Mouse (Mus musculus) embryo, embryonic 9.5 days (tissue): ENCODE data around the gene Plk5.

ENCODE experiments used
- DNase-seq: peaks from one replicate; pipeline ENCODE4 v3.0.0-alpha.2; 2017; ENCODE audit errors: extremely low spot score

Plk5 gene

GRCm38 (mm10) chr10:80357336-80357735 lies 1.1 kb downstream of the Plk5 start:
- no peak for DNase-seq

- DNase-seq = no peak
Observed at GRCm38 (mm10) chr10:80357994-80358639, 1.9 kb downstream of the Plk5 start.

- no peak for DNase-seq
Observed at GRCm38 (mm10) chr10:80363734-80364133, 7.5 kb downstream of the Plk5 start.

GRCm38 (mm10) chr10:80365736-80366135 lies 9.5 kb downstream of the Plk5 start:
- DNase-seq = no peak

GRCm38 (mm10) chr10:80367954-80368353 lies 11.7 kb downstream of the Plk5 start:
- DNase-seq = no peak

GRCm38 (mm10) chr10:80368392-80368791 lies 12.1 kb downstream of the Plk5 start:
- no peak for DNase-seq

- DNase-seq = no peak
Observed at GRCm38 (mm10) chr10:80369995-80370747, 13.9 kb downstream of the Plk5 start.

- peak; percentile 64 for DNase-seq
Observed at GRCm38 (mm10) chr10:80371411-80371966, 15.2 kb downstream of the Plk5 start.

GRCm38 (mm10) chr10:80371983-80372382 lies 15.7 kb downstream of the Plk5 start:
- DNase-seq = no peak

GRCm38 (mm10) chr10:80372706-80373105 lies 16.4 kb downstream of the Plk5 start:
- no peak for DNase-seq

GRCm38 (mm10) chr10:80374063-80374462 lies 17.8 kb downstream of the Plk5 start:
- DNase-seq = peak; percentile 51

- DNase-seq = peak; percentile 90
Observed at GRCm38 (mm10) chr10:80376160-80376559, 19.9 kb downstream of the Plk5 start.

GRCm38 (mm10) chr10:80377716-80378115 lies 21.5 kb downstream of the Plk5 start:
- no peak for DNase-seq

GRCm38 (mm10) chr10:80382641-80383365 lies 26.5 kb downstream of the Plk5 start:
- no peak for DNase-seq

- DNase-seq = no peak
Observed at GRCm38 (mm10) chr10:80383431-80383830, 27.2 kb downstream of the Plk5 start.

- DNase-seq = no peak
Observed at GRCm38 (mm10) chr10:80384115-80384639, 27.9 kb downstream of the Plk5 start.

- no peak for DNase-seq
Observed at GRCm38 (mm10) chr10:80384709-80385108, 28.4 kb downstream of the Plk5 start.

- DNase-seq = no peak
Observed at GRCm38 (mm10) chr10:80385310-80385709, 29.1 kb downstream of the Plk5 start.

- peak; percentile 77 for DNase-seq
Observed at GRCm38 (mm10) chr10:80385811-80386734, 29.8 kb downstream of the Plk5 start.

GRCm38 (mm10) chr10:80386735-80387471 lies 30.6 kb downstream of the Plk5 start:
- DNase-seq = no peak
